Mouse (Mus musculus) adrenal gland, postnatal 10 days (tissue): Measurements from ENCODE around the gene Prc1. TPM values are rescaled to one million over a fixed set of nuclear protein-coding genes. Genes with fewer than 3 reads are reported as not detected.
"Not testable (repeated sequence)": the region's sequence is repeated elsewhere in the genome, so short reads cannot be mapped to it uniquely, and the experiment has no call there.

ENCODE experiments used
- DNase-seq: peaks from one replicate; pipeline ENCODE4 v3.0.0; 2021; ENCODE audit warnings: mixed read lengths
- total RNA-seq, 2 experiments: library from RNA; stranded (reverse); gene quantifications; 2 replicates each; pipeline ENCODE4 v1.2.3; 2021

Prc1 gene
- total RNA-seq, 2 experiments from 2014 or later = 38.9 to 43.4 TPM

GRCm38 (mm10) chr7:80284391-80284790 lies 9.9 kb upstream of the Prc1 start:
- no peak for DNase-seq

DNA sequence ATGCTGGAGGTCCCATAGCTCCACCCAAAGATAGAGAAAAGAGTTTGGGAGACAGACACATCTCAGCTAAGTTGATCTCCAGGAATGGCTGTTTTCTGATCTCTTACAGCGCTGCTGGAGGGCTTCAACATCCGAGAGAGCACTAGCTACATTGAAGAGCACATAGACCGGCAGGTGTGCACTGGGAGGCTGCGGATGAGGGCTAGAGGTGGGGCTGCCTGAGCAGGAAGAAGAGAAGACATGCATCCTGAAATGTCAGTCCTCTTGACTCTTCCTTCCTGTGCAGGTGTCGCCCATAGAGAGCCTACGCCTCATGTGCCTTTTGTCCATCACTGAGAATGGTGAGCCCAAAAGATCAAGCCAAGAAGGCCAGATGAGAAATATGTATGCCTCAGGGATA lies 8.5 kb upstream of the Prc1 start:
- DNase-seq = no peak

DNA sequence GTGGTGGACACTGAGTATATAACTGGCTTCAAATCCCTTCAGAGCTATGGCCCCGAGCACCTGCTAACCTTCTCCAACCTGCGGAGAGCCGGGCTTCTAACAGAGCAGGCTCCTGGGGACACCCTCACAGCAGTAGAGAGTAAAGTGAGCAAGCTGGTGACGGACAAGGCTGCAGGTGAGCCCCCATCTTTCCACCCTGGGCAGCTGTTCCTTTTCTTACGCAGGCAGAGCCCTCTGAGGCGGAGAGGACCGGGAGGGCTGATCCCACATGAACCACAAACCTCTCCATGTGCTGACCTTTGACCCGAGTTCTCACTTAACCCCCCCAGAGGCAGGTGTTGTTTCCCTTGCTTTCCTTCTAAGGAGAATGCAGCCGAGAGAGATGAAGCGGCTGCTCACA lies 6.5 kb upstream of the Prc1 start:
- DNase-seq = no peak

DNA sequence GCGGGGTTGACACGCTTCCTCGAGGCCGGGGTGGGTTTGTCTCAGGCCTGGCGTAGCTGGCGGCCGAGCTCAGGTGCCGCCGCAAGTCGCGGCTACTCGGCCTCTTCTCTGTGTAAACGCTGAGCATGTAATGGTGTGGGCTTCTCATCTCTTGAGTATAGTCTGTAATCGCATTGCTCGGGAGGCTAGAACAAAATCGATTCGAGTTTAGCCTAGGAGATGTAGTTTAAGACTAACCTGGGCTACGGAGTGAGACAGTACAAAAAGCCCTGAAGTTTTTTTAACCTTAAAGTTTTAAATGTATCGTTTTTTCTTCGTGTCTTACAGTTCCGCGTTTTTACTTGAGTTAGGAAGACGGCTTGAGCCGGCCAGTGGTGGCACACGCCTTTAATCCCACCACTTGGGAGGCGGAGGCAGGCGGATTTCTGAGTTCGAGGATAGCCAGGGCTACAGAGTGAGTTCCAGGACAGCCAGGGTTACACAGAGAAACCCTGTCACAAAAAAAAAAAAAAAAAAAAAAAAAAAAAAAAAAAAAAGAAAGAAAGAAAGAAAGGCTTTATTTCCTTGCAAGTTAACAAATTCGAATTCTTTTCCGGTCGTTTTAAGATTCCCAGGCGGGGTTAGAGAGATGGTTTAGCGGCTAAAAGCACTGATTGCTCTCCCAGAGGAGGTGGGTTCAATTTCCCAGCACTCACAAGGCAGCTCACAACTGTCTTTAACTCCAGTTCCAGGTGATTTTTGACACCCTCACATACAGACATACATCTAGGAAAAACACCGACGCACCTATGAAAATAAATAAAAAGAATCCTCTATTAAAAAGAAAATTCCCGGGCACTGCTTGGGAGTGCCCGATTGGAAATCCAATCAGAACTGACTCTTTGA lies 756 bp downstream of the Prc1 start:
- DNase-seq = no peak

DNA sequence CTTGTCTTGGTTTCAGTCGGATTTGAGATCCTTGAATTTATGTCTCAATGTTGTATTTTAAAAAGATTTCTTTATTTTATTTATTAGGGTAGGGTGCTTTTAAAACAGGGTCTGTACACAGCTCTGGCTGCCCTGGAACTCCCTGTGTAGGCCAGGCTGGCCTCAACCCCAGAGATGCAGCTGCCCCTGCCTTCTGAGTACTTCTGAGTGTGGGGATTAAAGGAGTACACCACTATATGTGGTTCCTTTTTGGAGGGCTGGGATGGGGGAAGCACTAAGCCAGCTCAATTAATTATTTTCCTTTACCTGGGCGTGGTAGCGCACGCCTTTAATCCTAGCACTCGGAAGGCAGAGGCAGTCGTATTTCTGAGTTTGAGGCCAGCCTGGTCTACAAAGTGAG lies 2.2 kb downstream of the Prc1 start:
- DNase-seq = no peak

GRCm38 (mm10) chr7:80297041-80297440 lies 2.8 kb downstream of the Prc1 start:
- no peak for DNase-seq

GRCm38 (mm10) chr7:80298754-80299153 lies 4.5 kb downstream of the Prc1 start:
- no peak for DNase-seq

GRCm38 (mm10) chr7:80299568-80299967 lies 5.3 kb downstream of the Prc1 start:
- no peak for DNase-seq

DNA sequence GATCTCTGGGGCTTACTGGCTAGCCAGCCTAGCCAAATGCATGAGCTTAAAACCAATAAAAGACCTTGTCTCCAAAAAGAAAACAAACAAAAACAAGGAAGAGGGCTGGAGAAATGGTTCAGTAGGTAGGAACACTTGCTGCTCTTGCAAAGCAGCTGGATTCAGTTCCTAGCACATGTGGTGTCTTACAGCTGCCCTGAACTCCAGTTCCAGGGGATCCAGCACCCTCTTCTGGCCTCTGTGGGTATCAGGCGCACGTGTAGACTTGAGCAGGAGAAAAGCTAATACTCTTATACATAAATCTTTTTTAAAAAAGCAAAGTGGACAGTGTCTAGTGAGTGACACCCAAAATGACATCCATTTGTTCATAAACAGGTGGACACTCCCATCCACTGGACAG lies 7.3 kb downstream of the Prc1 start:
- no peak for DNase-seq

DNA sequence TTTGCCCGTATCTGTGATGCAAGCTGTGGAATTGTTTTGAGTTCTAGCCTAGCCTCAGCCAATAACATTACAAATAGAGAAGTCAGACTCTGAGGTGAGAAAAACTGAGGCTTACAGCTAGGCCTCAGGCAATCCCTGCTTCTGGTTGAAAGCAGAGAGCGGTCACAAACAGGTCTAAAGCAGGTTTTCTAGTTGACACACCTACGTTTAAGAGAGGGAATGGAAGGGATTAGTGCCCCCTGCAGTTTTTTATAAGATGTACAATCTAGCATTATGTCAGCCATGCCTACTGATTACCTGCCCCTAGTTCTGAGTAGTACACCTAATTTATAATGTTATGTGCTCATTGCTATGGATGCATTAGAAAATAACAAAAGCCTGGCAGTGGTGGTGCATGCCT lies 13.5 kb downstream of the Prc1 start:
- no peak for DNase-seq

DNA sequence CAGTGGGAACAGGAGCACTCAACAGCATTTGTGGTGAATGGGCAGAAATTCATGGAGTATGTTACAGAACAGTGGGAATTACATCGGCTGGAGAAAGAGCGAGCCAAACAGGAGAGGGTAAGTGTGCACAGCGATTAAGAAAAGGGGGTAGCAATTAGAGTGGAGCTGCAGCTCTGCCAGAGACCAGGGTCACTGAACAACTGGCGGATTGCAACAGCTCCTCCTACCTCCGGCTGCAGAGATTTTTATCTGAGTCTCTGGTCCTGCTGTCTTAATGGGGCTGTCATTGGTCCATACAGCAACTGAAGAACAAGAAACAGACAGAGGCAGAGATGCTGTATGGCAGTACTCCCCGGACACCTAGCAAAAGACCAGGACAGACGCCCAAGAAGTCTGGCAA lies 16.5 kb downstream of the Prc1 start:
- DNase-seq = no peak

DNA sequence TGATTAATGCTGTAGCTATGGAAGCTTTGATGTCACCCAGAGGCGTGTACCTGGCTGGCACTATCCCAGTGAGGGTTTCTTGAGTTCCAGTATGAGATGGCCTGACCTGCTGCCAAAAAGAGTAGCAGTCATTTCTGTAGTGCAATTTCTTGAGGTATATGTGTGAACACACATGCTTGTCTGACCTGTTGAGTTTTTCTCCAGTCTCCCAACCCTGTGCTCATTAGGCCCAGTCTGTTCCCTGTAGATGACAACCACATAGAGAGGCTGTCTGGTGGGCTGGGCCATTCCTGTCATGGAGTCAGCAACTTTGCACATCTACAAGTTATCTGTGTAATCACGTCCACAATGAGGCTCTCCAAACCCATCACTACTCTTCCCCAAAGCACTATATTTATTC lies 21.5 kb downstream of the Prc1 start:
- no peak for DNase-seq

- DNase-seq = no peak
These were observed 23.3 kb downstream of the Prc1 start for GRCm38 (mm10) chr7:80317439-80318115.

GRCm38 (mm10) chr7:80318670-80319069 lies 24.4 kb downstream of the Prc1 start:
- DNase-seq = no peak

DNA sequence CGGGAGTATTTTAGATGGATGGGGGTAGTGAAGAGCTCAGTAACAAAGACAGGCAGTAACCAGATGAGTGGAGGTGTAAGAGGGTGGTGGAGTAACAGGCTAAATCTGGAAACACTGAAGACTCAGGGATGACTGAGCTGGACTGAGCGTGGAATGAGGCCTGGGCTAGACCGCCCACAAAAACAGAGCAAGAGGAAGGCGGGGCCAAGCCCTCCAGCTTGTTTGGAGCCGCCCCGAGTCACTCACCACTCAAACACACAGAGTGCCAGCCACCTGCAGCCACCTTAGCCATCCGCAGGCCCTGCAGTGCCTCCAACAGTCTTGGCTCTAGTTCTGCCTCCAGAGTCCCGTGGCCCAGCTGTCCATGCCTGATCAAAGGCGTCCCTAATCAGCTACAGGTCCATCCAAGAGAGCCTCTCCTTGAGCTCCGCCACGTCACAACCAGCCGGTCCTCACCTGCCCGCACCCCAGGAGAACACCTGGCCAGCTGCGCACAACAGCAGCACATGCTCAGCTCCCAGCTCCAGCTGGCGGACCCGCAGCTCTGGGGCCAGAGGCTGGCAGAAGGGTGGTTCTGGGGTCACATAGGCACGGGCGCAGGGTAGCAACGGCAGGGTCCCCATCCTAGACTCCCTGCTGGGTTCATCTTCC lies 25.7 kb downstream of the Prc1 start:
- no peak for DNase-seq

DNA sequence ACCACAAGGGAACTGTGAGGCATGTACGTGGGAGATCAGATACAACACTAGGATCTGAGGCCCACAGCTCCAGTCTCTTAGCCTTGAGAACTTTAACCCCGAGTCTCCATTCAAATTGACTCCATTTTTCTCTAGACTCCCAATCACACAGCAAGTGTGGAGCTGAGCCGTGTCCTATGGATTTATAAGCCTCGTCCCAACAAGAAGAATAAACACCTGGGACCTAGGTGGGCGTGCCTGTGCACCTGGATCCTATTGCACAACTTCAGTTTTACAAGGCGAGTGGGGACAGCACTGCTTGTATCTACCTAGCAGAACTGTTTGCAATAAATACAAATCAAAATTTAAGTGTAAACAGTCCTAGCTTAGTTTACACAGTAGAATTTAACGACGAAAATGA lies 29.1 kb downstream of the Prc1 start:
- no peak for DNase-seq

DNA sequence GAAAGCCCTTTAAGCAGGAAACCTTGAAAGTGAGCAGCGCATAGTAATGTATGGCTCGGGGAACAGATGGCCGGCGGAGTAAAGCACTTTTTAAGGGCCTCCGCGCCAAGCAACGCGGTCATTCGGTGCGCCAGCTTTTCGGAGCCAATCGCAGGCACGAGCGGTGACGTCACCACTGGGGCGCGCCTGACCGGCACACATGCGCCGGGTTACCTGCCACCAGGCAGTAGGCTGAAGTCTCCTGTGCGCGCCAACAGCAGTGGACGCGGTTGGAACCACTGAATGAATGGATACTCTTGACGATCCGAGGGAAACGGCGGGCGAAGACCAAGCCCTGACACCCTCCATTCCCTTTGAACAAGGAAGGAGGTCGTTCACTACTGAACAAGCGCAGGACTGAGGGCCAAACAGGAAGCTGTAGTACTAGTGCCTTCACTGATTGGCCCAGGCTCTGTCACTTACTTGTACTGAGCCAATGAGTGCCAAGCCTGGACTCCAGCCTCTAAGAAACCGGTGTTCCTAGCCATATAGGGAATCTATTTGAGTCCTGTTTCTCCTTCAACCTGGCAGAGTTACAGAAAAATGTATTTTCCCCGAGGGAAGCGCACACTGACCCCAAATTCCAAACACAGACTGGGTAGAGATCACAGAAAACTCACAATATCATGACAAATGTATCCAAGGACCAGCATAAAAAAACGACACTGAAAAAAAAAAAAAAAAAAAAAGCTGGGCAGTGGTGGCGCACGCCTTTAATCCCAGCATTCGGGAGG lies 30.0 kb downstream of the Prc1 start, which contains the start of gene Rccd1:
TSS of gene Rccd1 (minus strand) at position 412 of the 773 bp plus-strand sequence.
- peak; percentile 96 for DNase-seq

DNA sequence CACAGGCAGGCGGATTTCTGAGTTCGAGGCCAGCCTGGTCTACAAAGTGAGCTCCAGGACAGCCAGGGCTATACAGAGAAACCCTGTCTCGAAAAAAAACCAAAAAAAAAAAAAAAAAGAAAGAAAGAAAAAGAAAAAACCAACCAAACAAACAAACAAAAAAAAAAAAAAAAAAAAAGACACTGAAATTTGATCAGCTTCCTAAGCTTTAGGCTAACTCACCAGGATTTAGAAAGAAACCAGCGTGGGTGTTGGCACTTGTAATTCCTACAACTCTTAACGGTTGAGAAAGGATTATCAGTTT lies 30.5 kb downstream of the Prc1 start:
- DNase-seq = not testable (repeated sequence)

DNA sequence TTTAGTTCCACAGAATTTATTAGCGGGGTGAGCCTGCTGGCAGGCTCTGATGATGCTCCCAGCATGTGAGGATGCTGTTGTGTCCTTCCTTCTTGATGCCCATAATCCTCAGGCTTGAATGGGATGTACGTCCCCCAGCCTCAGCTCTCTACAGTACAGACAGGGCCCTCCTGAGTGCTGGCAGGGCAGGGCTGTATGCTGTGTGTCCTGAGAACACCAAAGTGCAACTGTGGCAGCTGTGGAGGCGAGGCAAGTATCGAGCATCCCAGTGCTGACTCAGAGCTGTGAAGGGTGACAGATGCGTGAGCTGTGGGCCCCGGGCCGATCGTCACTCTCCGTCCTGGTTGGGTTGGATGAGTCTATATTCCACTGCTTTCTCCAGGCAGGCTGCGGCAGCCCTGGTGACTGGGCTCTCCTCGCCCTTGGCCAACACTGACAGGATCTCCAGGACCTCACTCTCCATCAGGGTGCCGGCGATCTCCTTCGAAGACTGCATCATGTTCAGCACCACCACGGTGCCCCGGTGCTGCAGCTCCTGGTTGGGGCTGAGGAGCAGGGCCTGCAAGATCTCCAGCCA lies 31.1 kb downstream of the Prc1 start:
- DNase-seq = no peak

DNA sequence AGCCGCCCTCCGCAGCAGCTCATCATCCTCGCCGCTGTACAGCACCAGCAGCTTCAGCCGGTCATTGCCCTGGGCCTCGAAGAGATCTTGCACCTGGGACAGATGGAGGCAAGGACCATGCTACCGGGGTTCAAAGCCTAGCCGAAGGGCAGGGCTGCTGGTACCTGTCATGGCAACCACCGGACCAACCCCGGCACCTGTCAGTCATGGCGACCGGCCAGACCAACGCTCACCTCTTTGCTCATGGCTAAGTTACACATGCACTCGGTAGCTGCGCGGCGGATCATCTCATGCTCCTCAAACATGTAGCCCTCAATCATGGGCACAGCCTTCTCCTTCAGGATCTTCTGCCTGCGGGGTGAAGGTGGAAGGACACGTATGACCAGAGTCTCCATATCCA lies 31.8 kb downstream of the Prc1 start:
- no peak for DNase-seq

GRCm38 (mm10) chr7:80330278-80330677 lies 36.0 kb downstream of the Prc1 start:
- DNase-seq = peak; percentile 52

- peak; percentile 60 for DNase-seq
These were observed 37.2 kb downstream of the Prc1 start for GRCm38 (mm10) chr7:80331433-80331832.
